Mouse (Mus musculus) stomach, embryonic 14.5 days (tissue): ENCODE results near the gene Cdh23. TPM values are rescaled to one million over a fixed set of nuclear protein-coding genes. Genes with fewer than 3 reads are reported as not detected.

Experiments
- ATAC-seq: fragments of 200-750 bp; cut with Nextera tagmentation; 2 replicates; pipeline ENCODE4 v1.8.0; 2017; ENCODE audit warnings: low read depth, moderate TSS enrichment; ENCODE audit not compliant: insufficient number of reproducible peaks, insufficient read depth, low FRiP score
- H3K27ac ChIP-seq: fragments of 300-500 bp; sonication (generic); 2 replicates; pipeline ENCODE4 v1.5.1; 2014; ENCODE audit warnings: mild to moderate bottlenecking, low read length, moderate library complexity, mixed read lengths
- H3K27me3 ChIP-seq: fragments of 300-500 bp; sonication (generic); 2 replicates; pipeline ENCODE4 v1.6.1; 2014; ENCODE audit warnings: low read length, control low read depth, mixed read lengths; ENCODE audit not compliant: control insufficient read depth, insufficient read depth
- H3K36me3 ChIP-seq: fragments of 300-500 bp; sonication (generic); 2 replicates; pipeline ENCODE4 v1.6.1; 2014; ENCODE audit warnings: mild to moderate bottlenecking, control low read depth, low read length, moderate library complexity, mixed read lengths; ENCODE audit not compliant: control insufficient read depth, insufficient read depth
- H3K4me1 ChIP-seq: fragments of 300-500 bp; sonication (generic); 2 replicates; pipeline ENCODE4 v1.6.1; 2014; ENCODE audit warnings: low read length, control low read depth, mixed read lengths; ENCODE audit not compliant: control insufficient read depth, insufficient read depth
- H3K4me2 ChIP-seq: fragments of 300-500 bp; sonication (generic); replicated peaks from 2 replicates; pipeline ENCODE4 v1.6.1; 2014; ENCODE audit warnings: low read depth, low read length, control low read depth
- H3K4me3 ChIP-seq: fragments of 300-500 bp; sonication (generic); 2 replicates; pipeline ENCODE4 v1.5.1; 2014; ENCODE audit warnings: low read depth, low read length, control low read depth
- H3K9ac ChIP-seq: fragments of 300-500 bp; sonication (generic); replicated peaks from 2 replicates; pipeline ENCODE4 v1.6.1; 2014; ENCODE audit warnings: low read depth, mild to moderate bottlenecking, control low read depth, low read length, moderate library complexity, mixed read lengths
- H3K9me3 ChIP-seq: fragments of 300-500 bp; sonication (generic); 2 replicates; pipeline ENCODE4 v1.6.1; 2016; ENCODE audit warnings: low read depth, low read length, control low read depth; ENCODE audit not compliant: control insufficient read depth
- WGBS: fragments of 180-500 bp; shearing (Covaris S2); extraction: QIAGEN DNeasy Blood & Tissue Kit; methylation state at CpG from one replicate; pipeline ENCODE4 v1.1.7; 2014; 5-methylcytosine and 5-hydroxymethylcytosine counted together
- polyA plus RNA-seq: library from polyadenylated mRNA; unstranded; fragments of >200 nt; fragmentation: Nextera tagmentation; extraction: Ambion mirVana; gene quantifications from 2 replicates; pipeline ENCODE4 v1.2.1, GENCODE M21; 2014

The Cdh23 gene
- polyA plus RNA-seq, 1 experiment from 2014 or later, result 0.71 TPM

- no peak for ATAC-seq
- no peak overlapping the region for H3K4me2 ChIP-seq
- H3K27me3 ChIP-seq, result no peaks in the 10 kb centered on the region
Observed at GRCm38 (mm10) chr10:60696975-60697374, 685 bp upstream of the Cdh23 start.

GRCm38 (mm10) chr10:60691671-60692390 lies 4.5 kb downstream of the Cdh23 start:
- 74% methylated on average over 20 of the region's 20 CpGs for WGBS
- no peak overlapping the region for H3K9ac ChIP-seq
- no peak overlapping the region for H3K4me3 ChIP-seq
- no peak overlapping the region for H3K4me2 ChIP-seq
- H3K27me3 ChIP-seq, result peaks cover 13% of the 10 kb centered on the region
- no peaks in the 10 kb centered on the region for H3K9me3 ChIP-seq
- no peak overlapping the region for H3K27ac ChIP-seq
- ATAC-seq, result no peak
- H3K4me1 ChIP-seq, result peaks cover under 1% of the 10 kb centered on the region; the same call in 1 of the 2 replicates
- H3K36me3 ChIP-seq, result no peaks in the 10 kb centered on the region

More at GRCm38 (mm10) chr10:60696975-60697374, 685 bp upstream of the Cdh23 start:
- no peaks in the 10 kb centered on the region for H3K4me1 ChIP-seq
- H3K27ac ChIP-seq, result no peak overlapping the region
- no peak overlapping the region for H3K9ac ChIP-seq
- H3K4me3 ChIP-seq, result no peak overlapping the region
- H3K36me3 ChIP-seq, result no peaks in the 10 kb centered on the region
- no peaks in the 10 kb centered on the region for H3K9me3 ChIP-seq
- 17% methylated on average over 5 of the region's 5 CpGs for WGBS

- no peak overlapping the region for H3K9ac ChIP-seq
- peaks cover 9% of the 10 kb centered on the region for H3K4me1 ChIP-seq
- H3K36me3 ChIP-seq, result no peaks in the 10 kb centered on the region
- H3K27me3 ChIP-seq, result peaks cover 22% of the 10 kb centered on the region
- no peak overlapping the region for H3K4me2 ChIP-seq
- no peak overlapping the region for H3K4me3 ChIP-seq
- H3K27ac ChIP-seq, result no peak overlapping the region
- no peaks in the 10 kb centered on the region for H3K9me3 ChIP-seq
- 39% methylated on average over 6 of the region's 6 CpGs for WGBS
- ATAC-seq, result no peak
Observed at GRCm38 (mm10) chr10:60690960-60691359, 5.3 kb downstream of the Cdh23 start.

GRCm38 (mm10) chr10:60689396-60689795 lies 6.9 kb downstream of the Cdh23 start:
- no peak for ATAC-seq
- no peaks in the 10 kb centered on the region for H3K9me3 ChIP-seq
- H3K9ac ChIP-seq, result no peak overlapping the region
- H3K27ac ChIP-seq, result no peak overlapping the region
- no peak overlapping the region for H3K4me3 ChIP-seq
- H3K4me2 ChIP-seq, result no peak overlapping the region
- H3K27me3 ChIP-seq, result peaks cover 36% of the 10 kb centered on the region
- peaks cover 11% of the 10 kb centered on the region for H3K4me1 ChIP-seq
- H3K36me3 ChIP-seq, result no peaks in the 10 kb centered on the region
- WGBS, result 75% methylated on average over 4 of the region's 4 CpGs

- under 1% methylated on average over 76 of the region's 76 CpGs for WGBS
- H3K27me3 ChIP-seq, result peaks cover 40% of the 10 kb centered on the region
- peaks cover 11% of the 10 kb centered on the region for H3K4me1 ChIP-seq
- ATAC-seq, result peak; percentile 60; the same call in 1 of the 2 replicates
- no peaks in the 10 kb centered on the region for H3K36me3 ChIP-seq
- peak overlapping the region; percentile 56 for H3K4me3 ChIP-seq
- peak overlapping the region; percentile 100 for H3K4me2 ChIP-seq
- H3K9me3 ChIP-seq, result no peaks in the 10 kb centered on the region
- peak overlapping the region; percentile 36; the same call in 1 of the 2 replicates for H3K9ac ChIP-seq
- H3K27ac ChIP-seq, result no peak overlapping the region
Observed at GRCm38 (mm10) chr10:60687011-60687776, 9.1 kb downstream of the Cdh23 start.

GRCm38 (mm10) chr10:60686641-60686975 lies 9.7 kb downstream of the Cdh23 start:
- 0 out of 2 replicates have a peak, but pooled peaks have one; percentile 23 for ATAC-seq
- H3K9ac ChIP-seq, result no peak overlapping the region
- H3K9me3 ChIP-seq, result no peaks in the 10 kb centered on the region
- WGBS, result under 1% methylated on average over 34 of the region's 37 CpGs
- no peak overlapping the region for H3K27ac ChIP-seq
- peaks cover 11% of the 10 kb centered on the region for H3K4me1 ChIP-seq
- peak overlapping the region; percentile 56 for H3K4me3 ChIP-seq
- H3K4me2 ChIP-seq, result peak overlapping the region; percentile 100
- H3K27me3 ChIP-seq, result peaks cover 40% of the 10 kb centered on the region
- no peaks in the 10 kb centered on the region for H3K36me3 ChIP-seq

- peaks cover 11% of the 10 kb centered on the region for H3K4me1 ChIP-seq
- H3K36me3 ChIP-seq, result no peaks in the 10 kb centered on the region
- no peak overlapping the region for H3K9ac ChIP-seq
- H3K9me3 ChIP-seq, result no peaks in the 10 kb centered on the region
- peak overlapping the region; percentile 56 for H3K4me3 ChIP-seq
- H3K4me2 ChIP-seq, result peak overlapping the region; percentile 100
- ATAC-seq, result no peak
- H3K27me3 ChIP-seq, result peaks cover 40% of the 10 kb centered on the region
- H3K27ac ChIP-seq, result no peak overlapping the region
- WGBS, result 4% methylated on average over 50 of the region's 50 CpGs
Observed at GRCm38 (mm10) chr10:60685764-60686640, 10.3 kb downstream of the Cdh23 start.

GRCm38 (mm10) chr10:60678926-60679325 lies 17.4 kb downstream of the Cdh23 start:
- WGBS, result 80% methylated on average over 3 of the region's 3 CpGs

More at GRCm38 (mm10) chr10:60678926-60679325, 17.4 kb downstream of the Cdh23 start:
- Histone ChIP-seq H3K9me3 (no peaks in the 10 kb centered on the region), H3K4me1 (no peaks in the 10 kb centered on the region), H3K4me2 (no peak overlapping the region), H3K27ac (no peak overlapping the region), H3K36me3 (no peaks in the 10 kb centered on the region), H3K4me3 (no peak overlapping the region), H3K9ac (no peak overlapping the region), H3K27me3 (no peaks in the 10 kb centered on the region)
- ATAC-seq, result no peak
